Mouse (Mus musculus) lung, postnatal 0 days (tissue): ENCODE measurements around the gene Tapbp.
"Not testable (repeated sequence)": the region's sequence is repeated elsewhere in the genome, so short reads cannot be mapped to it uniquely, and the experiment has no call there.

Experiments
- CTCF ChIP-seq: IDR thresholded peaks from 2 replicates; pipeline ENCODE4 v1.5.1; 2016; ENCODE audit warnings: antibody characterized with exemption, mild to moderate bottlenecking
- EP300 ChIP-seq: IDR thresholded peaks from 2 replicates; pipeline ENCODE4 v1.6.1; 2016; ENCODE audit warnings: antibody characterized with exemption, mild to moderate bottlenecking, control low read depth

DNA sequence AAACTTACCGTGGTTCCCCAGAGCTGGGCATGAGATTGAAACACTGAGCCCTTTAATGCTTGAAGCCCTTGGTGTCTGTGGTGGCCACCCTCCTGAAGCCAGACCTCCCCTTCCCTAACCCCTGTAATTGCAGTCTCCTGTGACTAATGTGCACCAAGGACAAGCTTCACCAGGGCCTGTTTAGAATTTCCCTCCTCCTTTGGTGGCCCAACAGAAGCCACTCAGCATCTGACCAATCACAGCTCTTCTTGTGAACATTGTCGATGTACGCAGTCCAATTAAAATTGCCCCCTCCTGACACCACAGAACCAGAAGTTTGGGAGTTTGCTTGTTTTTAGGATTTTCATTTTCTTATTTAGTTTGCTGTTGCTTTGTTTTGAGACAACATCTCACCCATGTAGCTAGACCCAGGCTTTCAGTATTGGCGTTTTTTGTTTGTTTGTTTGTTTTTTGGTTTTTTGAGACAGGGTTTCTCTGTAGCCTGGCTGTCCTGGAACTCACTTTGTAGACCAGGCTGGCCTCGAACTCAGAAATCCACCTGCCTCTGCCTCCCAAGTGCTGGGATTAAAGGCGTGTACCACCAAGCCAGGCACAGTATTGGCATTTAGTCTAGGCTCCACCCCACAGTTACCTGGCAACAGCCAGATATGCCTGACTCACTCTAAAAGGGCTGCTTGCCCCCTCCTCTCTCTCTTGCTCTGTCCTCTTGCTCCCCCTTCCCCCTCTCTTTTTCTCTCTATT lies 11.6 kb upstream of the Tapbp start:
- TF ChIP-seq CTCF, EP300: not testable (repeated sequence)
